Mouse (Mus musculus) 3T3-L1 (cell line): ENCODE measurements at regions not wholly inside any gene's neighbourhood (a gene's known extent, or its start where the extent isn't known, plus 50 kb on each side); places are given as distances from the start of the nearest gene placed in this dataset.
A peak's percentile ranks its signal among the peaks of the same experiment; 100 is the strongest.
"Not testable (repeated sequence)": the region's sequence is repeated elsewhere in the genome, so short reads cannot be mapped to it uniquely, and the experiment has no call there.

Source experiments
- DNase-seq: peaks from one replicate; pipeline ENCODE4 v3.0.0-alpha.2; 2015; ENCODE audit warnings: low read depth, low spot score

GRCm38 (mm10) chr4:53263776-53264175, 104.1 kb upstream of the Abca1 start:
- peak; percentile 14 for DNase-seq

DNA sequence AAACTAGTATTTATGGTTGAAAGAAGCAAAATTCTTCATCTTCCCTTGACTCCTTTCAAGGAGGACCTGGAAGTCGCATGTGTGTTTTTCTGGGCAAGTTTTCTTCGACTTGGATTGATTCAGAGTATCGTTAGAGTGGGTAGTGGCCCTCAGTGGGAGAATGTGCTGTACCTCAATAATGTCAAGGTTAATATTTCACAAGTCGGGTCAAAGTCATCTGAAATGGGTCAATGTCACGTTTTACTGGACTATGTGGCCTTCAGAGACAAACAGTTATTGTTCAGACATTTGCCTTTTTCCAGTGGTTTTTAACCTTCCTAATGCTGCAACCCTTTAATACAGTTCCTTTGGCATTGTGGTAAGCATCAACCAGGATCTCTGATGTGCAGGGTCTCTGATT, 102.8 kb upstream of the Abca1 start:
- no peak for DNase-seq

DNA sequence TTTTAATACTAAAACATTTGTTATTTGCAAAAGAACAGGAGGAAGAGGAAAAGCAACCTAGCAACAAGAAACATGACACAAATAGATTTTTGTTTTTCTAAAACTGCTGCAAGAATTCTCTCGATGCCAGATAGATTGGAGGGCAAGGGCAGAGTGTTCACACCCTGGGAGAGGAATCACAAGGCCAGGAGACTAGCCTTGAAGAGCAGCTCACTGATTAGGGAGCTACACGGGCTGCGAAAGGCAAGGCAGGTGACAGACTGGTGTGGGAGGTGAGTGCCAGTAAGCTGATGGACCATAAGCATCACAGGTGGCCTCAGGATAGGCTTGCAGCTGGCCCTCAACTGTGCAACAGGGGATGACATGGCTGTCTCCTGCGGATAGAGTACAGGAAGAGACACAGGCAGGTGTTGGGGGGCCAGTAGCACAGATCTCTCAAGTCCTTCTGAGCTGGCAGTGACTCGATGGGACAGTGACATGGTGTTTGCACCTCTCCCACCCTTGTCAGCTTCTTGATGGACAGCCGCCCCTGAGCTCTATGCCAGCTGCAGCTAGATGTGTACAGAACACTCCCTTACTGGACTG, 102.0 kb upstream of the Abca1 start:
- no peak for DNase-seq

GRCm38 (mm10) chr4:53258975-53259374, 99.3 kb upstream of the Abca1 start:
- DNase-seq: no peak

DNA sequence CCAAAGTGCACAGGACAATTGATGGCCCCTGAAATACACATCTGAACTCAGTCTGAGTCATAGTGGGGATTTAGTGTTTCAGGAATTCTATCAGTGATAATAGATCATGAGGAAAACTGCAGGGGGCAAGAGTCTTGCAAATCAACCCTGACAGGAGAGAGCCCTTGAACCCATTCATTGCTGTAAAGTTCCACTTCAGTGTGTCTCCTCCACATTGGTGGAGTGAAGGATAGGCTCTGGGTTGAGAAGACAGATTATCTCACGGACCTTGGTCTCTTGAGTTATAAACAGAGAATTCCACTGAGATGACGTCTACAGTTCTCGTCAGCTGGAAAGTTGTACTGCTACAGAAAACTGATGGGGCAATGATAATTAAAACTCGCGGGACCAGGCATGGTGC, 97.3 kb upstream of the Abca1 start:
- no peak for DNase-seq

- DNase-seq: no peak
Measured at GRCm38 (mm10) chr4:53254483-53254882, 94.8 kb upstream of the Abca1 start.

DNA sequence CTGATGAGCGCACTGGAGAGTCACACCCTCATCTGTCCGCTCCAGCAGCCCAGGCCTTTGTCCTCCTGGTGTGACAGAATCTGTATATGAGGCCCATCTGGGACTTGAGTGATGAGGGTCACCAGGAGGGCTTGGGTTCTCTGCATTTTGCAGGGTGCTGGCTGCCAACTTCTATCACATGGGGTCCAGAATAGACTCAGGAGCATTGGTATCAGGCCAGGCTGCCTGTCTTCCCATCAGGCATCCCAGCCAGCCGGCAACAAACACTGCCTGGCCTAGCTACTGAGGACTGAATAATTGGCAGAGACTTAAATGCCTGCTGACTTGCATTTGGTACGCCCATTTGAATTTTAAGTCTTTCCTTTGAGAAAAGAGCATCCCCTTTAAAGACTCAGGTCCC, 94.0 kb upstream of the Abca1 start:
- DNase-seq: no peak

GRCm38 (mm10) chr4:53250325-53250724, 90.6 kb upstream of the Abca1 start:
- no peak for DNase-seq

DNA sequence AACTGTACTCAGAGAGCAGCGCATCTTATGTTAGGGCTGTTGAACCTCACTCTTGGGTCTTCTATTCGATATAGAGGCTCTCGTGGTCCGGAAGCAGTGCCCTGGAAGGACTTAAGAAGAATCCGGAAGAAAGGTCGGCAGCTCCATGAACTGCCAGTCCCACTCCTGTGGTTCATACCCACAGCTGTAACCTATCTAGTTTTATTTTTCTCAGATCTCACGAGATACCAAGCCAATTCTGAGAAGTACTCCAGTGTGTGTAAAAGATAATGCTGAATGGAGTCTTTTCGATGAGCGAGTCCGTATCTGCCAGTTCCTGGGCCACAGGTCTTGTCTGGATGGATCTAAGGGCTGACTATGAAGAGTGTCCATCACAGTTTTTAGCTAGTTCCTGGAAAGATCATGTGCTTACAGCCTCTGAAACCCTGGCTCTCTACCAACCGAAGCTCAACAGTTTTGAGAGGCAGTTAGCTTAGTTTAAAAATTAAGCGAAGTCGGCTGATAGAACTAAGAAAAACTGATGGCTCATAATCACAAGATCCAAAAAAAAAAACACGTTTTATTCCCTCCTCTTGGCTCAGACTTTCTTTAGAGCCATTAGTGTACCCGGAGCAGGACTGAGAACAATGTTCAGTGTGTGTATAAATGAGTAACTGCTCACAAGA, 86.5 kb upstream of the Abca1 start:
- DNase-seq: no peak

- DNase-seq: peak; percentile 33
Measured at GRCm38 (mm10) chr4:53245553-53245952, 85.9 kb upstream of the Abca1 start.

- DNase-seq: not testable (repeated sequence)
Measured at GRCm38 (mm10) chr4:53243473-53243872, 83.8 kb upstream of the Abca1 start.

- peak; percentile 71 for DNase-seq
Measured at GRCm38 (mm10) chr4:53239856-53240255, 80.2 kb upstream of the Abca1 start.

- peak; percentile 48 for DNase-seq
Measured at GRCm38 (mm10) chr4:53238314-53239259, 78.9 kb upstream of the Abca1 start.

DNA sequence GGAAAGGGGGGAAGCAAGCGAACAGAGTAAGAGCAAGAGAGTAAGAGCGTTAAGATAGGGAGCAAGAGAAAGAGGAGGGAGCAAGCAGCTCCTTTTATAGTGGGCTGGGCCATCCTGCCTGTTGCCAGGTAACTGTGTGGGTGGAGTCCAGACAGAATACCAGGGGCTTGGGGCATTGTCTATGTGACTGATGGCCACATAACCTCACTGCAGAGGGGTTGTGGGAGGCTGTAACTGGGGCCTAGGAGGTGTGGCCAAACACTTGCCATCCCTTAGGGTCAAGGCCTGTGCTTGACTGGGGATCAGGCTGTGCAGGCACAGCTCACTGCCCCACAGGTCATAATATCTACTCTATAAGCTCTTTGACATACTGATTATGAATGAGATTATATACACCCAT, 76.2 kb upstream of the Abca1 start:
- DNase-seq: no peak

- DNase-seq: no peak
Measured at GRCm38 (mm10) chr4:53232436-53232835, 72.7 kb upstream of the Abca1 start.

DNA sequence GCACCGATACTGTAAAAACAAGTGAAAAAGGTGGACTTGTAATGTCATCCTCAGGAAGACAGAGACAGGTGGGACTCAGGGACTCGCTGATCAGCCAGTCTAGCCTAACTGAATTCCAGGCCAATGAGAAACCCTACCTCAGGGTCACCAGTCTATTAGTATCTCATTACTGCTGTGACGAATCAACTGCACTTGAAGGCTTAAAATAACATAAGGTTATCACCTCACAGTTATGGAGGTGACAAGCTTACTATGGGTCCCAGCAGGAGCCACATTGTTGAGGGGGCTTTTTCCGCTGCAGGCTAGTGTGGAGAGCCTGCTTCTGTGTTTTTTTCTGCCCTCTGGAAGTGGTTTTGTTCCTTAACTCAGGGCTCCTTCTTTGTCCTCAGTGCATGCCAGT, 72.2 kb upstream of the Abca1 start:
- no peak for DNase-seq

- DNase-seq: no peak
Measured at GRCm38 (mm10) chr4:53231046-53231445, 71.4 kb upstream of the Abca1 start.

DNA sequence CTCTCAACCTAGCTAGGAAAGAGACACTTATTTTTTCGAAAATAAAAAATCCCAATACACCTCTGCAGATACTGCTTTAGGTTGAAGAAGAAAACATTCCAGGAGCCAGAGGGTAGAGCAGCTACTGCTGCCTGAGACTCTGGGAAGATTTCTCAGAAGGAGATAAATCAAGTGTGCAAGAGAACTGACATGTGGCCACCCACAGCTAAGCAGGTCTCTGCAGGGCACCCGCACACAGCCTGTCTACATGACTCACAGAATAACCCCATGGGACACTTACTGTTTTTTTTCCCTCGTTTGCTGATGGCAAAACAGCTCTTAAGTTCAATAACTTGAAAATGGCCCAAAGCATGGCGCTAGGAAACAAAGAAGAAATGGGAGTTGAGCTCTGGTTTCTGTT, 68.7 kb upstream of the Abca1 start:
- peak; percentile 94 for DNase-seq

DNA sequence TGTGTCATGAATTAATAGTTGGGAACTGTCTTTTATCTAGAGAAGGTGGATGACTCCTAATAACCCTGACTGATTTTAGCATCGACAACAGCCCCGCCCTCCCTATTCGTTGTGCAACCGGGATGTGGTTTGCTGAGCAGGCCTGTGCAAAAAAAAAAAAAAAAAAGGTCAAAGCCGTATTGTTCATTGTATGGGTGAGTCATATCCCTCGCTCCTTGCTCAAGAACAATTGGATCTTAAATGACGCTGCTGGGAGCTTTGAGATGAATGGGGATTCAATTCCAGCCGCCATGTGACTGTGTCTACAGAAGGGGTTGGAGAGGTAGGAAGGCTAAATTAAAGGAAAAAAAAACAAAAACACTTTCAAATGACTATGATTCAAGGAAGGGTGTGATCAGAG, 68.1 kb upstream of the Abca1 start:
- DNase-seq: peak; percentile 95

- no peak for DNase-seq
Measured at GRCm38 (mm10) chr4:53227071-53227470, 67.4 kb upstream of the Abca1 start.

DNA sequence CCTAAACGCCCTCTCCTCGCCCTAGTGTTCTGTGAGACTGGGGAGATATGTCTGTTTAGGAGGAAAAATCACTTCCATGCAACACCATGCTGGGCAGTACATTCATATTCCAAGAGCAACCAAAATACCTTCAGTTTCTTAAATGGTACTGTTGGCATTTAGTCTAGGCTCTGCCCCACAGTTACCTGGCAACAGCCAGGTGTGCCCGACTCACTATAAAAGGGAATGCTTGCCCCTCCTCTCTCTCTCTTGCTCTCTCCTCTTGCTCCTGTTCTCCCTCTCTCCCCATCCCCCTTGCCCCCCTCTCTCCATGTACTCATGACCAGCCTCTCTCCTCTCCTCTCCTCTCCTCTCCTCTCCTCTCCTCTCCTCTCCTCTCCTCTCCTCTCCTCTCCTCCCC, 66.7 kb upstream of the Abca1 start:
- no peak for DNase-seq

DNA sequence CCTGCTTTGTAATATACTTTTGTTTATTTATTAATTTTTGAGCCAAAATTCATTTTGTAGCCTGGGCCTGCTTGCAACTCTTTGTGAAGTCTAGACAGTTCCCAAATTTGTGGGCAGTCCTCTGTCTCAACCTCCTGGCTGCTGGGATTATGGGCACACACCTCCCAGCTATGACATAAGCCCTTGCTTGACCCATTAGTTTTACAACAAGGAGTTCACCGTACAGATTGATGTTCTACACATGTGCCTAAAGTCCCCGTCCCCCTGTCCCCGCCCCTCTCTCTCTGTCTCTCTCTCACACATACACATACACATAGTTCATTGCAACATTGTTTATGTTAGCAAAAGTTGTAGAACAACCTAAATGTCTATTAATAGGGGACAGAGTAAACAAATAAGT, 63.7 kb upstream of the Abca1 start:
- no peak for DNase-seq

DNA sequence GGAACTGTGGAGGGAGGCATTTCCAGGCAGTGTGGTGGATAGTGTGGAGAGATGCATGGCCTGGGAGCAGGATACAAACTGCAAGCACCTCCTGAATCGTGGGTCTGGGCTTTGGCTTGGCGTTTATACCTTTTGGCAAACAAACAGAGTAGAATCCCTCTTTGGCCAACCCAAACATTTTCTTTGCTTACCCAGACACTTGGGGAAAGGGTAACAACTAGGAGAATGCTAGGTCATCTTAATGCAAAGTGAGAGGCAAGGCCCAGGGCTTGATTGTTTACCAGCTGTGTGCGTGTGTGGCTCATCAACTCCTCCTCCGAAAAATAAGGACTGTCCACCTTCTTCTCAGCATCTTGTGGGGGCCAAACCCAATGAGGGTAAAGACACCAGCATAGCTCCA, 61.1 kb upstream of the Abca1 start:
- no peak for DNase-seq
